Mouse (Mus musculus): Measurements from ENCODE around the gene AW011738.

AW011738 gene

GRCm38 (mm10) chr4:156203001-156203412, at the start of gene AW011738:
TSS of gene AW011738 (plus strand) at chr4:156203304.
- DNase-seq, result peak; percentile 74

- no peak for DNase-seq
These were observed 48.3 kb upstream of the AW011738 start for GRCm38 (mm10) chr4:156154771-156155170.

- DNase-seq, result no peak
These were observed 36.6 kb upstream of the AW011738 start for GRCm38 (mm10) chr4:156166477-156166876.

GRCm38 (mm10) chr4:156168611-156169010, 34.5 kb upstream of the AW011738 start:
- DNase-seq, result no peak

- DNase-seq, result no peak
These were observed 34.0 kb upstream of the AW011738 start for GRCm38 (mm10) chr4:156169129-156169528.

- no peak for DNase-seq
These were observed 31.3 kb upstream of the AW011738 start for GRCm38 (mm10) chr4:156171828-156172227.

GRCm38 (mm10) chr4:156177630-156178029, 25.5 kb upstream of the AW011738 start:
- DNase-seq, result no peak

GRCm38 (mm10) chr4:156183747-156184146, 19.4 kb upstream of the AW011738 start:
- no peak for DNase-seq

- DNase-seq, result peak; percentile 25
These were observed 18.7 kb upstream of the AW011738 start for GRCm38 (mm10) chr4:156184291-156184954.

- DNase-seq, result no peak
These were observed 17.6 kb upstream of the AW011738 start for GRCm38 (mm10) chr4:156185456-156185949.

- DNase-seq, result peak; percentile 12
These were observed 16.9 kb upstream of the AW011738 start for GRCm38 (mm10) chr4:156185950-156186850.

GRCm38 (mm10) chr4:156188162-156188810, 14.8 kb upstream of the AW011738 start:
- no peak for DNase-seq

- DNase-seq, result peak; percentile 45
These were observed 14.2 kb upstream of the AW011738 start for GRCm38 (mm10) chr4:156188811-156189323.

- peak; percentile 62 for DNase-seq
These were observed 10.5 kb upstream of the AW011738 start for GRCm38 (mm10) chr4:156192421-156193199.

- peak; percentile 49 for DNase-seq
These were observed 9.9 kb upstream of the AW011738 start for GRCm38 (mm10) chr4:156193200-156193590.

GRCm38 (mm10) chr4:156193906-156194305, 9.2 kb upstream of the AW011738 start:
- no peak for DNase-seq

GRCm38 (mm10) chr4:156194346-156194745, 8.8 kb upstream of the AW011738 start:
- DNase-seq, result no peak

- peak; percentile 73 for DNase-seq
These were observed 6.9 kb upstream of the AW011738 start for GRCm38 (mm10) chr4:156195927-156196870.

GRCm38 (mm10) chr4:156197131-156197828, 5.8 kb upstream of the AW011738 start, which contains the start of gene Agrn:
TSS of gene Agrn (minus strand) at chr4:156197488.
- peak; percentile 80 for DNase-seq

- peak; percentile 91 for DNase-seq
These were observed 5.3 kb upstream of the AW011738 start for GRCm38 (mm10) chr4:156197829-156198205.
